Mouse (Mus musculus) ES-E14 (cell line): ENCODE measurements around the gene Ppox.

Experiments used
- HCFC1 ChIP-seq: IDR thresholded peaks from 2 replicates; pipeline ENCODE4 v1.6.1; 2012; ENCODE audit warnings: low read length, inconsistent platforms, borderline replicate concordance; ENCODE audit not compliant: insufficient read depth
- MAFK ChIP-seq: IDR thresholded peaks from 2 replicates; pipeline ENCODE4 v1.6.1; 2014; ENCODE audit warnings: mild to moderate bottlenecking, low read depth, low read length, inconsistent platforms; ENCODE audit not compliant: insufficient read depth
- ZNF384 ChIP-seq: IDR thresholded peaks from 2 replicates; pipeline ENCODE4 v1.6.1; 2012; ENCODE audit warnings: low read depth, low read length, inconsistent platforms

DNA sequence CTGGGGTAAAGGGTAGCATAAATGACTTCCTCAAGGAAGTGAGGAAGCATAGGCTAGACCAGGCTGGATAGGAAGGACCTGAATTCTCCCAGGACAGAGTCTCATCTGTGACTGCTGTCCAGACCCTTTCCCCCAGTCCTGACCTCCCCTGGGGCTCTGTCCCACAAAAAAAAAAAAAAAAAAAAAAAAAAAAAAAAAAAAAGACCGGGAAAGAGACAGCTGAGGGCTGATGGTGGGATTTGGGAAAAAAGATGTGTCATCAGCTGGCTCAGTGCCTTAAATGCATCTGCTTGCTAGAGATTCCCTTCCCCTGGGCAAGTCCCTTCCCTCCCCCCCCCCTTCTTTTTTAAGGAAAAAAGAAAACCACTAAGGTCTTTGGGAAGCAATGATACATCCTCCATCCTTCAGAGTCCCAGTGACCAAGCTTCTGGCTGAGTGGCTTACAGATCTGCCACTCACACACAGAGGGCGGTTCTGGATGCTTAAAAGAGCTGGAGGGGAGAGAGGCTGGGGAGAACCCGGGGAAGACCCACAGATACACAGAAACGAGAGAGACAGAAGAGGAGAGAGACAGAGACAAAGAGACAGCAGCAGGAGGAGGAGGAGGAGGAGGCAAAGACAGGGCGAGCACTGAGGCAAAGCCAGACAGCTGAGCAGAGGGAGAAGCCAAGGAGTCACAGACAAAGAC is 30.9 kb downstream of the Ppox start, which contains the start of gene Adamts4:
- TF ChIP-seq MAFK (no peak), ZNF384 (no peak), HCFC1 (no peak)
